Mouse (Mus musculus) megakaryocyte, adult 5-6 weeks (primary cell): Measurements from ENCODE around the gene Gsn. TPM values are rescaled to one million over a fixed set of nuclear protein-coding genes. Genes with fewer than 3 reads are reported as not detected.

Source experiments
- ATAC-seq: 2 replicates; pipeline ENCODE4 v1.8.0; 2016; ENCODE audit warnings: mild to moderate bottlenecking, inconsistent platforms; ENCODE audit not compliant: poor library complexity, severe bottlenecking
- total RNA-seq, 2 experiments: library from RNA; stranded (forward) in 1 of 2; stranded (reverse) in 1 of 2; fragments of 153-499, 151-499 nt in 1 of 2; fragments of 221-1000, 200-1000 nt in 1 of 2; gene quantifications; 2 replicates each; pipeline versions ENCODE4 v1.2.3 to v1.2.4; 2015 to 2017

The Gsn gene
- total RNA-seq, 2 experiments from 2014 or later, result 54.1 to 90.9 TPM

DNA sequence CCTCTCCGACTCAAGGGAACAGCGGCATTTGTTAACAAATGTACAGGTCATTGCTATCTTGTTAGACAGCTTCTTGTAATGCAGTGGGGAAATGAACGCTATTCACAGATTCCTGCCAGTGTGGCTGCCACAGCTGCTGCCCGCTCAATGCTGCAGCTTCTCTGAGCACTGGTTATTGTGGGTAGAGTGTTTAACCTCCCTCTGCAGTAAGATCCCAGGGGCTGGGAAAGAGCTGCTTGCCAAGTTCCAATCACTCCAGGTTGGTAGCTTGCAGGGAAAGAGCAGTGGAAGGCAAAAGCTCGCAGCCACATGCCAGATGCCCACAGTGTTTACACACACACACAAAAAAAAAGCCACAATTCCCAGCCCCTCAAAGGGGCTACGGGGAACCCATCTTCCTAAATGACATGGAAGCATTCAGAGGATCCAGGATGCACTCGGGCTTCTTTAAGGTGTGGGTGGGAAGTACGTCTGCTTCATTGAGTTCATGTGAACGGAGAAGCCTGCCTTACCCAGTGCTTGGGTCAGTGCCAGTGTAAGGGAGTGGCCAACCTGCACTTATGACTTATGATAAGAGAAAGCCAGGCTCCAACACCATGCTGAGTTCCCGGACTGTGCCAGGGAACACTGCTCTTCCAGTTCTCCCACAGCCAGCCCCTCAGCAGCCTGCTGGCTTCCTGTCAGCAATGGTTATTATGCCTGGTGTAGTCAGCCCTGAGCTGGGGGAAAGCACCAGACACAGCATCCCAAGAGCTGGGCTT lies 66.4 kb downstream of the Gsn start:
- peak; percentile 25; the same call in 1 of the 2 replicates for ATAC-seq

DNA sequence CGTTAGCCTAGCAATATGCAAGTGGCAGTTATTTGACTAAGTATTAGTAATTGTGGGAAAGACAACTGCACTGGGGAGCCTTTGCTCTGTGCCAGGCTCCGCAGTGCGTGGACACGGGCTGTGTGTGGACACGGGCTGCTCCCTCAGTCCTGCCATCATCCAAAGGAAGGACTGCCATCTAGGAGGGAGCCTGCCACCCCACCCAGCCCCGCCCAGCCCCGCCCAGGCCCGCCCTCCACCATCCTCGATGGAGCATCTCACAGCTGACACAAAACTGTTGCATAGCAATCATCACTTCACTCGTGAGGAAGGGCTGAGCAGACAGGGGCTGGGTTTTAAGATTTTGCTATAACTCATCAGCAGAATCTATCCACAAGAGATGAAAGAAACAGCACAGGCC lies 69.8 kb downstream of the Gsn start:
- no peak for ATAC-seq

DNA sequence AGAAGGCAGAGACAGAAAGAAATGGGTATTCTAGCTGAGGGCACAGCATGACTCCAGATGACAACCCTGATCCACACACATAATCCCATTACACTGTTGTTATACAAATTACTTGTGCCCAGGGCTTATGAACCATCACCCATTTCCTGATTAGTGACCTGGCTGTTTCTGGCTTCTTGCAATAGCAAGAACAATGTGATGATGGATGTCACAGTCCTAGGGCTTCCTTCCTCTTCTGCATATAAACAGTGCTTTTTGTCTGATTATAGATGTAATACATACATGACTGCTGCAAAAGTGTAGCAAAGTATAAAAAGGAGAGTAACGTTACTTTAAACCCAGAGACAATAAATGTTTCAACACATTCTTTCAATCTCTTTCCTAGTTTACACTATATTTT lies 70.8 kb downstream of the Gsn start:
- ATAC-seq, result peak; percentile 58; the same call in 1 of the 2 replicates

DNA sequence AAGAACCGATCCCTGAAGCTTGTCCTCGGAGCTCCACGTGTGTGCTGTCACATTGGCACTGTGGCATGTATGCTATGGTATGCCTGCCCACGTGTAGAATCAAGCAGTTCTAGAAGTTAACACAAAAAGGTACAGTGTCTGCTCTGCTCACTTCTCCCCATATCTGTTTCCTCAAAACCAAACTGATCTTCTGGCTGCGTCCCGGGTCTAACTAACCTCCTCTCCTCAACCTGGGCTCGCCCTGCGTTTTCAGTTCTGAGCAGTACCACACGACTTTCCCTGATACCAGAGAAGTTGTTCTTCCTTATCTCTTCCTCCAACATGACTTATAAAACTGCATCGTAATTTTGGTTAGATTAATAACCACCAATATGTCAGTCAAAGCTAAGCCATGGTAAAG lies 71.4 kb downstream of the Gsn start:
- ATAC-seq, result peak; percentile 40

DNA sequence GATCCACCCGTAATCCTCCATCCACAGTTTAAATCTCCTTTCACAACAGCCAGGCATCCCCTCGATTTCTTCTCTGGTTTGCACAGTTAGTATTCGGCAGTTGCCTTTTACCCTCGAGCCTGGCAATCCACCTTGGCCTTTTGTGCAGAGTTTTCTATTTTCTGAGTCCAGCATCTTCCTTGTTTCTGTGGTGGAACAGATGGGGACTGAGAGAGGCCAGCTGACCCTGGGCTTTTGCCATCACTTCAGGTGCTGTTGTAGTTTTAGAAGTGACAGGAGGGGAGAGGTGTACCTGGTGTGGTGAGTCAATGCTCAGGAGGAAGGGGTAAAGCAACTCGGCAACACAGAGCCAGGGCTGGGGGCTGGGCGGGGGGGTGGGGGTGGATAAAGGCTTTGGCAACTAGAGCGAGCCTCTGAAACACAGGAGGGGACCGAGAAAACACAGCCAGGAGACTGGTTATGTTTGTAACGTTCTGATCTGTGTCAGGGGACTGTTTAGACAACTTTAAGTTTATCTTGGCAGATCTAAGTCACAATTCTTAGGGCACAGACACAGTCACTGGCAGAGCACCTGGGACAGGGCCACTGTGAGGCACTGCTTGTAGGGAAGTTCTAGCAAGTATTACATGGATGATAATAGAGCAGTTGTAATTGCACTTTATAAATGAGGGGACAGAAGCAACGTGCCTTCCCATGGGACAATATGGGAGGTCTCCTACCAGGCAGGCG lies 72.0 kb downstream of the Gsn start:
- no peak for ATAC-seq

DNA sequence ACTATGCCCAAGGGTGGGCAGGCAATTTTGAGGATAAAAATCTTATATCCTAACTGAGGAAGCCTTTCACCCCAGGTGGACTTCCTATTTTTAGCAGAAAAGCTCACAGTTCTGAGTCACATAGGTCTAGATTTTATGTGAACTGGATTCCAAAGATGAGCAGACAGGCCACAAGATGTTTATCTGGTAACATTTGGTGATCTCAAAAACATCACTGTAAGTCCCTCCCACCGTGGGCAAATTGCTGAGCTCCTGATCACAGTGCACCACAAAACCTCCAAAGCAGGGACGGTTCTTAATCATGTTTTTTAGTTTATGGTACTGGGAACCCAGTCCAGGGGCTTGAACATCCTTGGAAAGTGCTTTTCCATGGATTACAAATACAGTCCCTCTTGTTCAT lies 72.9 kb downstream of the Gsn start:
- no peak for ATAC-seq

DNA sequence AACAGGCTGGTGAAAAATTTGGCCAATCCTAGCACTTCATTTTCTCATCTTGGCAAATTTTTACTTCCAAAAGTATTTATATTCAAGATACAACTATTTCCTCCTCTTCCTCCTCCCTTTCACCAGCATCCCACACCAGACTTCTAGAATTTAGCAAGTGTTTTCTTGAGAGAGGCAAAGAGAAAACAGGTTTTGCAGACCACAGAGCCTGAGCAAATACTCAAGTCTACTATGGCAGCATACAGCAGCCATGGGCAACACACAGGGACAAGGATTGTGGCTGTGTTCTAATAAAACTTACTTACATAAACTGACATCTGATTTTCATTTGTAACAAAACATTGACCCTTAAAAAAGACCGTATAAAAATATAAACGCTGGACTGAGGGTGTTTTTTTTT lies 75.0 kb downstream of the Gsn start:
- ATAC-seq, result no peak

DNA sequence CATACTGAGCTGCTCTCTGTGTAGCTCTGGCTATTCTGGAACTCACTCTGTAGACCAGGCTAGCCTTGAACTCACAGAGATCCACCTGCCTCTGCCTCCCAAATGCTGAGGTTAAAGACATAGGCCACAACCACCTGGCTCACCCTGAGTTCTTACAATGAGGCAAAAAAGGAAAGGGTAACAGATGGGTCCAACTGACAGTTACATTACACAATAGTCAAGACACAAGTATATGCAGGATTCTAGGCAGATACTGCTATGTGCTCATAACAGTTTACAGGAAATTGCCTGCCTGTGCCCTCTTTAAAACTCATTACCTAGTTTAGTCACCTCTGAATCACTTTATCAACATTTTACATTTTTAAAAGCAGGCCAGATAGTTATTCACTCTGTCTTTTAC lies 77.5 kb downstream of the Gsn start:
- ATAC-seq, result no peak

DNA sequence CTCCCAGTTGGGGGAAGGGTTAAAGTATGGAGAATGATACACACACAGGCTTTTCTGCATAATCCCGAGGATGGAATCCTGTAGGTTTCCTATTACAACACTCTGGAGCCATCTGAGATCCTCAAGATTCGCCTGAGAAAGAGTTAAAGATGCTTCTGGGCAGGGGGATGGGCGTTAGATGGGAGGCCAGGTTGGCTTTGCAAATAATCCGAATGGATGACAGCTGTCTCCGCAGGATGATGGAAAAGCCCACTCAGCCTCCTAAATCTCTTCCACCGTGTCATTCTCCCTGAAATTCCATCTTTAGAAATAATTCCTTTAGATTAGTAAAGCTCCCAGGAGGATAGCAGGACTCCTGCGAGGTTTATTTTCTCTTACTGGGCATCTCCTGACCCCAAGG lies 79.4 kb downstream of the Gsn start:
- no peak for ATAC-seq

DNA sequence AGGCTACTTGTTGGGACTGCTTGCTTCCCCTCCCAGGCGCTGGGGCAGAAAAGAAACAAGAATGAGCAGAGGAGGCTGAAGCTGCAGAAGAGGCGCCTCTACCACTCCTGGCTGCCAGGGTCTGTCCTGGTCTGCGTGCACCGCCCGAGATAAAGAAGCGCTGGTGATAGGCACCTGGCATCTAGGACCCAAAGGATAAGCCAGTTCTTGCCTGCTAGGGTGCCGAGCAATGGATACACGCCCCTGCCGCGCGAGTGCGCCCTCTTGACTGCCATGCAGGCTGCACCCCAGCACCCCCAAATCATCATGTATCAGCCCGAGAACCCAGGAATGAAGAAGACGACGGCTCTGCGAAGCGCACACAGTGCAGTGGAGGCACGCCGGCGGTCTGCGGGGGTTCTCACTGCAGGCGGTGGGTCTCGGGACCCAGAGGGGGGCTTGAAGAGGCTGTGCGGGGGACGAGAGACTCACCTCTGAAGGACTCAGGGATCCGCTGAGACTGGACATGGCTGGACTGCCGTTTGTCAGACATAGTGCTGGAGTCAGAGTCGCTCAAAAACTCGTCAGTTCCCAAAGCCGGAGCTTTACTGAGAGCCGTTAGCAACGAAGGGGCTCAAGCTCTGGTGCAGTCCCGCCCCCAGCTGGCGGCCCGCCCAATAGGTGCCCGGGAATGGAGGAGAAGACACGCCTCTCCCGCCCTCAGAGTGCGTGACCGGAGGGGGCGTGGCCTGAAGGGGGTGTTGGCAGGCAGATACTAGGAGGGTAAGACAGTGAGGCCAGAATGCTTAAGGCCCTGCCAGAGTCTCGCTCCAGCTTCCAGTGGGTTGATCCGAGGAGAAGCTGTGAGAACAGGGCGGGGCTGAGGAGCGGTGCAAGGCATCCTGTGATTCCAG lies 80.5 kb downstream of the Gsn start, which contains the start of gene Stom:
Gene Stom (minus strand): TSS at position 589 of the 893 bp plus-strand sequence.
- peak; percentile 97 for ATAC-seq

DNA sequence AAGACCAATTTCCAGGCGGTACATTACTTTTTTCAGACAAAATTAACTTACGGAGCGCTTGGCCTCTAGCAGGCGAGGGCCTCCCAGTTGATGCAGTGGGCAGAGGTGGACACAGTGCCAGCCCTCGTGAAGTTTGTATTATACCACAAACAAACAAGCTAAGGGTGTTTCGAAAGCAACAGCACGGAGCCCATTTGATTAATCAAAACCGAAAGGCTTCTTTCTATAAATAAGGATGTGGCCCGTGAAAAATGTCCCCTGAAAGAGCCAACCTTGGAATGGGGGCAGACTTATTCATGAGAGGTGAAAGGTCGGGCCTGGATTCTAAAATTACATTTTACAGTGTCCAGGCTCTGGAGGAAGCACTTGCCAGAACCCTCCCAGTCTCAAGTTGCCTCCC lies 81.2 kb downstream of the Gsn start:
- no peak for ATAC-seq

DNA sequence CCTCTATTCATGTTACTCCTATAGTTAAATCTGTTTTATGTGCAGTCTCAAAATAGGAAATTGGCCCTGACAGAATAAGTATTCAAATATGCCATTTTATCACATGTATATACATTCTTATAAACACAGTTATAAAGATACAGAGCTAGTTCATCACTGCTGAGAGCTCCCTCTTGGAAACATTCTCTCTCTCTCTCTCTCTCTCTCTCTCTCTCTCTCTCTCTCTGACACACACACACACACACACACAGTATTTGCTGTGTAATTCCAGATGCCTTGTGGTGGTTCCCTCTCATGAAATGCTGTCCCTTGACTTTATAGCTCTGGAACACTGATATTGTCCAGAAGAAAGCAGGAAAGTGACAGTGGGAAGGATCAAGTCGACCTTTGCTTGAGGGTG lies 81.9 kb downstream of the Gsn start:
- no peak for ATAC-seq

DNA sequence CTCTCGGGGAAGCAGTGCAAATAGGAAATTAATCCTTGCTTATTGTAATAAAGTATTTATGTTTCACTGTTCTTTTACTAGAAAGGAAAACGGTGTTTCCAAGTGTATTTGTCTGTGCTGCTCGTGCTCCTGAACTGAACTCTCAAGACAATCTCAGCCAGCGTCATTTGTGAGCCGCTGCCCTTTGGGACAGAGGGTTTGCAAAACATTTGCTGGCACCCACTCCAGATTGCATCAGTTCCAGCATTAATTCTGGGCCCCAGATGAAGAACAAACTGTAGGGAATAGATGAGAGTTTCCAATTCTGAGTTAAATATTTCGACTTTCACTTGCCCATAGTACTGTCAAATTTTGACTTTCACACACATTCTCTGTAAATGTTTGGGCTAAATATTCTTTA lies 82.5 kb downstream of the Gsn start:
- ATAC-seq, result no peak

DNA sequence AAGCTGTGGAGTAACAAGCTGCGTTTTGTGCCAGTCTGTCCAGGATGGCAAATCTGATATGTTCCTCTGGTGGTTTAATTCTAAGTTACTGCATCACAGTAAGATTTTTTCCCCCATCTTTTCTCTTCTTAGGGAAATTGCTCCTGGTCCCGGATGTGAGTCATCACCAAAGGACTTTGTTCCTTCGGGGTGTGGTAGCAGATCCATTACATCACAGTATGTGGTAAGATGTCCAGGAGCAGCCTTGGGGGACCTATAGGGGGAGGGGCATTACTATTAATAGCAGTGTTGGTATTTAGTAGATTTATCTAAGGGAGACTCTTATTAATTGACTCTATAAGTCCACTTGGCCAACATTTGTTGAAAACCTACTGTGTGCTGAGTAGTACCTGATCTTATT lies 86.4 kb downstream of the Gsn start:
- peak; percentile 69 for ATAC-seq

DNA sequence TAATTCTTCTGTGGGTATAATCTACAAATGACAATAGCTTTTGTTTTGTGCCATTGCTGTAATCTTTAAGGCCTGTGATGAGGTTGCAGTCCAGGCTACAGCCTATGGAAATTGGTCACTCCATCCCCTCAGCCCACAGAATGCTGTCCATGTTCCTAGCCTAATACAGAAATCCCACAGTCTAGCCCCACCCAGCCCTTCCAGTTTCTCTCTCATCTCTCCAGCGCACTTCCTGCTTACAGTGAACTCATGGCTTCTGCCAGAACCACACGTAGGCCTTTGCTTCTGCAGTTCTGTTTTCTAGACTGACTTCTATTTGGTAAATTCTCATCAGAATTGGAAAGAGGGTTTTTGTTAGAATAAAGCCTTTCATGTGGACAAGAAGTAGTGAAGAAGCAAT lies 89.8 kb downstream of the Gsn start:
- peak; percentile 69 for ATAC-seq

DNA sequence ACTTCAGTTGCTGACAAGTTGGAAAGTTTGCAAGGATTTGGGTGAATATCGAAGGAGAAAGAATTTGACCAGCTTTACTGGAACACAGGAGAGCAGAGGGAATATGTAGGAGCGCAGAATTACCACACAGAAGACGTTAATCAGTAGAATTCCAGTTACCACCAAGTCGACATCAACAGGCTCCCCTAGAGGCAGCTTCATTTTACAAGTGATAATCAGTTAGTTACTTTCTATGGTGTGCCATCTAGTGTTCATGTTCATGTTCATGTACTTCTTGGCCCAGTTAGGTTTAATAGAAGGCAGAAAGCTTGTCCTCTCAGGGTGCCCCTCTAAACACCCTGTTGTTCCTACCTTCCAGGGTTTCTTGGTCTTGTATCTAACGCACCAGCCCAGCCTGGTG lies 93.0 kb downstream of the Gsn start:
- peak; percentile 64 for ATAC-seq

Other genes with a start within 250 kb of the Gsn start
- gene Hc, start 194.9 kb upstream of the Gsn start, total RNA-seq (2015), result 2.1 TPM in 1 of 2 replicates, not detected in the other
- gene Hc, start 194.9 kb upstream of the Gsn start, total RNA-seq (2017), result not detected in 2 replicates
- gene AI182371, start 154.8 kb upstream of the Gsn start, total RNA-seq (2015), result 1.3 and 1.4 TPM in 2 replicates
- gene AI182371, start 154.8 kb upstream of the Gsn start, total RNA-seq (2017), result 1.4 and 1.7 TPM in 2 replicates
- gene Cntrl, start 146.9 kb upstream of the Gsn start, total RNA-seq (2015), result 101 and 115 TPM in 2 replicates
- 131 and 137 TPM in 2 replicates for gene Cntrl, start 146.9 kb upstream of the Gsn start, total RNA-seq (2017)
- gene Rab14, start 55.3 kb upstream of the Gsn start, total RNA-seq (2015), result 153 and 167 TPM in 2 replicates
- gene Rab14, start 55.3 kb upstream of the Gsn start, total RNA-seq (2017), result 134 and 137 TPM in 2 replicates
- 77.7 and 90.3 TPM in 2 replicates for gene Stom, start 80.6 kb downstream of the Gsn start, total RNA-seq (2015)
- gene Stom, start 80.6 kb downstream of the Gsn start, total RNA-seq (2017), result 155 and 165 TPM in 2 replicates
- not detected in 2 replicates for gene 4930568D16Rik, start 111.3 kb downstream of the Gsn start, total RNA-seq (2015)
- not detected in 2 replicates for gene 4930568D16Rik, start 111.3 kb downstream of the Gsn start, total RNA-seq (2017)
- not detected in 2 replicates for gene 4930402F06Rik, start 140.8 kb downstream of the Gsn start, total RNA-seq (2015)
- not detected in 2 replicates for gene 4930402F06Rik, start 140.8 kb downstream of the Gsn start, total RNA-seq (2017)
- 41.7 and 51.1 TPM in 2 replicates for gene Ggta1, start 206.9 kb downstream of the Gsn start, total RNA-seq (2015)
- 68.3 and 71.2 TPM in 2 replicates for gene Ggta1, start 206.9 kb downstream of the Gsn start, total RNA-seq (2017)